In genomic region chr15:27575932-27576331, GRCm38 (mm10) we compare ENCODE assay signal across 12 mouse cellular contexts. TPM values are rescaled to one million over a fixed set of nuclear protein-coding genes. Genes with fewer than 3 reads are reported as not detected.
DNase-seq lines count a peak whose midpoint lies in the region; ATAC-seq and TF ChIP-seq lines count a peak whose summit lies in the region.
"Had no signal": no experiment of that assay in that cellular context is flagged by ENCODE, and none has a peak within 500 bp of the region (broad histone marks: within the 10 kb centered on the region; RNA-seq: fewer than 3 reads in every experiment).

No protein-coding gene starts in this region.

- no peaks in the 10 kb centered on the region for H3K9me3 ChIP-seq in hindbrain, embryonic 15.5 days
- H3K9me3 ChIP-seq in hindbrain, embryonic 10.5 days, result no peaks in the 10 kb centered on the region
- no peaks in the 10 kb centered on the region for H3K9me3 ChIP-seq in midbrain, postnatal 0 days (ENCODE audit: low read length)
- H3K9me3 ChIP-seq in midbrain, embryonic 13.5 days, result no peaks in the 10 kb centered on the region
- H3K9me3 ChIP-seq in heart, embryonic 14.5 days (ENCODE audit: control insufficient read depth, low read length), result no peaks in the 10 kb centered on the region
- H3K9me3 ChIP-seq: embryonic facial prominence, embryonic 12.5 days; megakaryocyte, embryonic 14.5 days had no signal

- H3K9ac ChIP-seq in hindbrain, embryonic 15.5 days, result no peak overlapping the region
- H3K9ac ChIP-seq in midbrain, postnatal 0 days (replicated peaks; ENCODE audit: low read length, poor library complexity, severe bottlenecking), result no peak overlapping the region
- H3K9ac ChIP-seq in midbrain, embryonic 13.5 days (replicated peaks), result no peak overlapping the region
- no peak overlapping the region for H3K9ac ChIP-seq in heart, embryonic 14.5 days (ENCODE audit: low read length)
- H3K9ac ChIP-seq: embryonic facial prominence, embryonic 12.5 days had no signal

- no peak for TF ChIP-seq CTCF in midbrain, postnatal 0 days (IDR thresholded peaks at IDR 0.05)

- TF ChIP-seq POLR2A in myocyte (IDR thresholded peaks at IDR 0.05; ENCODE audit: insufficient read length, low read depth), result no peak

- 62% methylated on average over 3 of the region's 3 CpGs for WGBS in hindbrain, embryonic 15.5 days
- WGBS in hindbrain, embryonic 10.5 days, result 93% methylated on average over 3 of the region's 3 CpGs
- 89% methylated on average over 3 of the region's 3 CpGs for WGBS in midbrain, postnatal 0 days
- WGBS in midbrain, embryonic 13.5 days, result 81% methylated on average over 3 of the region's 3 CpGs
- 46% methylated on average over 3 of the region's 3 CpGs for WGBS in heart, embryonic 14.5 days

- no peaks in the 10 kb centered on the region for H3K27me3 ChIP-seq in hindbrain, embryonic 15.5 days
- H3K27me3 ChIP-seq in hindbrain, embryonic 10.5 days (ENCODE audit: insufficient read depth, poor library complexity, severe bottlenecking), result no peaks in the 10 kb centered on the region
- H3K27me3 ChIP-seq in midbrain, postnatal 0 days (ENCODE audit: insufficient read depth, low read length), result no peaks in the 10 kb centered on the region
- no peaks in the 10 kb centered on the region for H3K27me3 ChIP-seq in midbrain, embryonic 13.5 days
- no peaks in the 10 kb centered on the region for H3K27me3 ChIP-seq in heart, embryonic 14.5 days (ENCODE audit: control insufficient read depth, insufficient read depth, low read length)
- H3K27me3 ChIP-seq in myocyte (ENCODE audit: control insufficient read depth, insufficient read depth, insufficient read length), result no peaks in the 10 kb centered on the region
- H3K27me3 ChIP-seq: embryonic facial prominence, embryonic 12.5 days; megakaryocyte, embryonic 14.5 days had no signal

- ATAC-seq in hindbrain, embryonic 15.5 days (ENCODE audit: low FRiP score, low read depth), result no peak; the same call in 1 of the 2 replicates
- ATAC-seq in midbrain, postnatal 0 days (ENCODE audit: low FRiP score), result no peak
- ATAC-seq in midbrain, embryonic 13.5 days, result no peak
- peak; percentile 55; the same call in 1 of the 2 replicates for ATAC-seq in heart, embryonic 14.5 days (ENCODE audit: insufficient number of reproducible peaks, insufficient read depth, low FRiP score, low read depth)

- H3ac ChIP-seq in myocyte (ENCODE audit: control insufficient read depth, insufficient read length), result no peak overlapping the region

- no peak overlapping the region for H3K4me2 ChIP-seq in hindbrain, embryonic 15.5 days
- H3K4me2 ChIP-seq in midbrain, postnatal 0 days (ENCODE audit: low read depth, low read length, poor library complexity, severe bottlenecking), result no peak overlapping the region
- no peak overlapping the region for H3K4me2 ChIP-seq in midbrain, embryonic 13.5 days (replicated peaks)
- H3K4me2 ChIP-seq in heart, embryonic 14.5 days (ENCODE audit: low read length), result no peak overlapping the region
- H3K4me2 ChIP-seq in myocyte (ENCODE audit: low read depth), result no peak overlapping the region
- H3K4me2 ChIP-seq: embryonic facial prominence, embryonic 12.5 days had no signal

- peaks cover 8% of the 10 kb centered on the region; the same call in 1 of the 2 replicates for H3K36me3 ChIP-seq in hindbrain, embryonic 15.5 days
- peaks cover 28% of the 10 kb centered on the region for H3K36me3 ChIP-seq in hindbrain, embryonic 10.5 days
- peaks cover 13% of the 10 kb centered on the region; the same call in 1 of the 2 replicates for H3K36me3 ChIP-seq in midbrain, postnatal 0 days (ENCODE audit: insufficient read depth, low read length)
- peaks cover 38% of the 10 kb centered on the region for H3K36me3 ChIP-seq in midbrain, embryonic 13.5 days
- H3K36me3 ChIP-seq in heart, embryonic 14.5 days (ENCODE audit: control insufficient read depth, insufficient read depth, low read length), result peaks cover 15% of the 10 kb centered on the region
- H3K36me3 ChIP-seq in myocyte (ENCODE audit: control insufficient read depth, insufficient read depth), result peaks cover 34% of the 10 kb centered on the region
- H3K36me3 ChIP-seq: embryonic facial prominence, embryonic 12.5 days had no signal

- no peaks in the 10 kb centered on the region for H3K4me1 ChIP-seq in hindbrain, embryonic 15.5 days (replicated peaks)
- peaks cover 4% of the 10 kb centered on the region for H3K4me1 ChIP-seq in hindbrain, embryonic 10.5 days (replicated peaks)
- H3K4me1 ChIP-seq in midbrain, postnatal 0 days (ENCODE audit: insufficient read depth, low read length), result no peaks in the 10 kb centered on the region
- H3K4me1 ChIP-seq in midbrain, embryonic 13.5 days (replicated peaks), result peaks cover 3% of the 10 kb centered on the region
- peaks cover 18 to 24% of the 10 kb centered on the region in 2 experiments for H3K4me1 ChIP-seq in heart, embryonic 14.5 days (ENCODE audit: control insufficient read depth in 2 of 2, insufficient read depth in 2 of 2, low read length in 2 of 2)
- H3K4me1 ChIP-seq: embryonic facial prominence, embryonic 12.5 days had no signal

- DNase-seq in hindbrain, embryonic 10.5 days (ENCODE audit: low spot score), result no peak
- peak; percentile 44 for DNase-seq in midbrain, postnatal 0 days (ENCODE audit: low spot score)
- DNase-seq in frontal cortex, postnatal 36 days (ENCODE audit: low spot score in 2 of 2), result no peak
- no peak for DNase-seq in adrenal gland, adult 8-10 months
- DNase-seq: cerebellum, adult 18-20 months; gastrocnemius, postnatal 36 days had no signal

- H3K27ac ChIP-seq in hindbrain, embryonic 15.5 days (replicated peaks), result peak overlapping the region; percentile 40; the same call in 1 of the 2 replicates
- no peak overlapping the region for H3K27ac ChIP-seq in hindbrain, embryonic 10.5 days
- no peak overlapping the region for H3K27ac ChIP-seq in midbrain, postnatal 0 days (ENCODE audit: low read depth, low read length)
- H3K27ac ChIP-seq in midbrain, embryonic 13.5 days, result no peak overlapping the region
- peak overlapping the region; percentile 34 to 66 for H3K27ac ChIP-seq in heart, embryonic 14.5 days (replicated peaks in 1 of 2; ENCODE audit: control insufficient read depth in 1 of 2, insufficient read depth in 1 of 2, low read depth in 2 of 2, low read length in 2 of 2)
- H3K27ac ChIP-seq: embryonic facial prominence, embryonic 12.5 days had no signal

- no peak overlapping the region for H3K4me3 ChIP-seq in hindbrain, embryonic 15.5 days
- no peak overlapping the region for H3K4me3 ChIP-seq in hindbrain, embryonic 10.5 days
- H3K4me3 ChIP-seq in midbrain, postnatal 0 days (ENCODE audit: low read depth, low read length), result no peak overlapping the region
- no peak overlapping the region for H3K4me3 ChIP-seq in midbrain, embryonic 13.5 days (replicated peaks)
- H3K4me3 ChIP-seq in heart, embryonic 14.5 days (ENCODE audit: control insufficient read depth in 1 of 2, insufficient read depth in 1 of 2, low read depth in 1 of 2, low read length in 2 of 2), result no peak overlapping the region
- no peak overlapping the region for H3K4me3 ChIP-seq in myocyte
- H3K4me3 ChIP-seq: embryonic facial prominence, embryonic 12.5 days; megakaryocyte, embryonic 14.5 days had no signal

- no peaks in the 10 kb centered on the region for H3K79me2 ChIP-seq in myocyte (ENCODE audit: control insufficient read depth, insufficient read depth)

TF ChIP-seq in myocyte, 11 proteins besides CTCF, POLR2A, EP300 and RAD21:
- no peak for TF ChIP-seq MAX (IDR thresholded peaks at IDR 0.05; ENCODE audit: low read depth)
- peak in 2 of 3 experiments; percentile 49 to 51 for TF ChIP-seq MYOD1 (IDR thresholded peaks at IDR 0.05; ENCODE audit: control insufficient read depth in 1 of 3, insufficient read length in 2 of 3, low read depth in 2 of 3)
- no peak for TF ChIP-seq TCF12 (IDR thresholded peaks at IDR 0.05; ENCODE audit: insufficient read depth, poor library complexity, severe bottlenecking)
- TF ChIP-seq MYOG (IDR thresholded peaks at IDR 0.05; ENCODE audit: control insufficient read depth in 1 of 3, insufficient read depth in 1 of 3, insufficient read length in 2 of 3, low read depth in 2 of 3), result peak in 1 of 3 experiments; percentile 56
- TF ChIP-seq E2F4 (IDR thresholded peaks at IDR 0.05; ENCODE audit: insufficient read depth), result no peak

RNA-seq across cellular contexts. Expression of gene Otulin, which starts 54.6 kb away (rescaled TPM):
- polyA plus RNA-seq in hindbrain, embryonic 15.5 days (2015; fragmentation: Nextera tagmentation; extraction: Ambion mirVana), result 22.4 and 23.5 TPM in 2 replicates
- 28.1 TPM in 2 replicates for polyA plus RNA-seq in hindbrain, embryonic 10.5 days (2016; fragmentation: Nextera tagmentation; extraction: Ambion mirVana)
- 17.8 and 24.7 TPM in 2 replicates for total RNA-seq in midbrain, postnatal 0 days (2014; rRNA removed)
- 19.6 and 23.9 TPM in 2 replicates for polyA plus RNA-seq in midbrain, postnatal 0 days (2015; fragmentation: Nextera tagmentation; extraction: Ambion mirVana)
- polyA plus RNA-seq in midbrain, embryonic 13.5 days (2015; fragmentation: Nextera tagmentation; extraction: Ambion mirVana), result 20.4 and 24.3 TPM in 2 replicates
- 37.4 and 38.1 TPM in 2 replicates for polyA plus RNA-seq in heart, embryonic 14.5 days (2014; fragmentation: Nextera tagmentation; extraction: Ambion mirVana)
- 36.9 TPM for polyA plus RNA-seq in myocyte (2012; fragmentation: generic; extraction: Trizol)
- total RNA-seq in adrenal gland, adult 8-10 months (2022), result 10 to 100 TPM; 37.2 to 42.8 (median 40.0) TPM

Comparison
In these comparisons a context has a peak if more than half of its experiments do, and no peak if none do; other contexts are left out.
1. H3K27ac ChIP-seq: peak in hindbrain, embryonic 15.5 days (single experiment) and heart, embryonic 14.5 days (2 of 2); none in hindbrain, embryonic 10.5 days (single experiment), midbrain, postnatal 0 days (single experiment) and midbrain, embryonic 13.5 days (single experiment).